Mouse (Mus musculus) neural tube, embryonic 14.5 days (tissue): Measurements from ENCODE around the gene Syngr1. TPM values are rescaled to one million over a fixed set of nuclear protein-coding genes. Genes with fewer than 3 reads are reported as not detected.

Source experiments
- ATAC-seq: fragments of 200-750 bp; cut with Nextera tagmentation; 2 replicates; pipeline ENCODE4 v1.8.0; 2017; ENCODE audit warnings: low read depth, mild to moderate bottlenecking, moderate TSS enrichment, moderate library complexity
- H3K27ac ChIP-seq: fragments of 300-500 bp; sonication (generic); 2 replicates; pipeline ENCODE4 v1.5.1; 2014; ENCODE audit warnings: low read depth, mild to moderate bottlenecking, control low read depth, low read length, moderate library complexity, mixed read lengths
- H3K27me3 ChIP-seq: fragments of 300-500 bp; sonication (generic); 2 replicates; pipeline ENCODE4 v1.6.1; 2014; ENCODE audit warnings: low read length; ENCODE audit not compliant: control insufficient read depth, insufficient read depth
- H3K36me3 ChIP-seq: fragments of 300-500 bp; sonication (generic); 2 replicates; pipeline ENCODE4 v1.6.1; 2014; ENCODE audit warnings: low read length, mixed read lengths; ENCODE audit not compliant: control insufficient read depth, insufficient read depth
- H3K4me1 ChIP-seq: fragments of 300-500 bp; sonication (generic); 2 replicates; pipeline ENCODE4 v1.6.1; 2014; ENCODE audit warnings: low read length; ENCODE audit not compliant: control insufficient read depth, insufficient read depth
- H3K4me2 ChIP-seq: fragments of 300-500 bp; sonication (generic); 2 replicates; pipeline ENCODE4 v1.6.1; 2014; ENCODE audit warnings: mild to moderate bottlenecking, low read depth, low read length, control low read depth
- H3K4me3 ChIP-seq: fragments of 300-500 bp; sonication (generic); 2 replicates; pipeline ENCODE4 v1.5.1; 2014; ENCODE audit warnings: low read depth, low read length, control low read depth, mixed read lengths
- H3K9ac ChIP-seq: fragments of 300-500 bp; sonication (generic); replicated peaks from 2 replicates; pipeline ENCODE4 v1.6.1; 2014; ENCODE audit warnings: low read depth, mild to moderate bottlenecking, control low read depth, low read length, mixed read lengths
- H3K9me3 ChIP-seq: fragments of 300-500 bp; sonication (generic); 2 replicates; pipeline ENCODE4 v1.6.1; 2016; ENCODE audit warnings: low read length; ENCODE audit not compliant: control insufficient read depth
- WGBS: fragments of 180-500 bp; shearing (Covaris S2); extraction: QIAGEN DNeasy Blood & Tissue Kit; methylation state at CpG from one replicate; pipeline ENCODE4 v1.1.7; 2014; 5-methylcytosine and 5-hydroxymethylcytosine counted together
- polyA plus RNA-seq: library from polyadenylated mRNA; unstranded; fragments of >200 nt; fragmentation: Nextera tagmentation; extraction: Ambion mirVana; gene quantifications from 2 replicates; pipeline ENCODE4 v1.2.1, GENCODE M21; 2014

The Syngr1 gene
- polyA plus RNA-seq, 1 experiment from 2014 or later, result 30.3 TPM

DNA sequence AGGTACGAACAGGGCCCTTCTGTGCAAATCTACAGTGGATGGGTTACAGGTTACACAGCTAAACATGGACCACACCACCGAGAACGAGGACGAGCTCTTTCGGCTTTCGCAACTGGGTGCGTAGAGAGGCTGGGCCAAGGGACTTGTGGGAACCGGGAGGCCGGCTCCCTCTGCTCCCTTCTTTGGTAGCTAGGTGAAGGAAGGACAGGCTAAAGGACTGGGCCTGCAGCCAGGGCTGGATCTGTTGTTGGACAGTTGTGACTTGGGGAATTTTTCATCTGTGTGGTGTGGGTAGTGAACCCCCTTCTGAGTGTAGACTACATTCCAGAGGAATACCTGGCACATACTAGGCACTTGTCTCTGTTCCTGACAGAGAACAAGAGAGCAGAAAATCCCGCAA, 61.5 kb downstream of the Syngr1 start:
- H3K27ac ChIP-seq, result no peak overlapping the region
- no peaks in the 10 kb centered on the region for H3K9me3 ChIP-seq
- WGBS, result 94% methylated on average over 10 of the region's 10 CpGs
- no peak overlapping the region for H3K4me2 ChIP-seq
- peaks cover 61% of the 10 kb centered on the region for H3K36me3 ChIP-seq
- ATAC-seq, result no peak
- H3K4me3 ChIP-seq, result no peak overlapping the region
- no peaks in the 10 kb centered on the region for H3K4me1 ChIP-seq
- H3K9ac ChIP-seq, result no peak overlapping the region
- H3K27me3 ChIP-seq, result no peaks in the 10 kb centered on the region

DNA sequence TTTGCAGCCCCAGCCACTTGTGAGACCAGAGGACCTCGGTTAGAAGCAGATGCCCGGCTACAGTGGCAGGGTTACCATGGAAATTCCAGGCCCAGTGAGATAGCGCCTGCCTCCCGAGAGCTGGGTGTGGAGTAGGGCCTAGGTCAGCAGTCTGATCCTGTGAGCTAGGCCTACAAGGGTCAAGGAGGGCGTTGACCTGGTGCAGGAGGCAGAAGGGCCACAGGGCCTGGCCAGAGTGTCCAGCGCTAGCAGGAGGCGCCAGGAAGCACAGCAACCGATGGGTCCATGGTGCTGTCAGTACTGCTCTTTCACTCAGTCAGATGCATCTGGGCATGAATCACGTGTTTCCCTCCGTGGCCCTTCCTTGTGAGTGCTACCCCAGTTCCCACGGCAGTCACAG, 62.6 kb downstream of the Syngr1 start:
- Histone ChIP-seq H3K9ac (no peak overlapping the region), H3K4me3 (no peak overlapping the region), H3K4me1 (no peaks in the 10 kb centered on the region), H3K9me3 (no peaks in the 10 kb centered on the region), H3K27me3 (no peaks in the 10 kb centered on the region), H3K4me2 (no peak overlapping the region), H3K27ac (no peak overlapping the region), H3K36me3 (peaks cover 64% of the 10 kb centered on the region)
- ATAC-seq, result no peak
- WGBS, result 83% methylated on average over 11 of the region's 11 CpGs

DNA sequence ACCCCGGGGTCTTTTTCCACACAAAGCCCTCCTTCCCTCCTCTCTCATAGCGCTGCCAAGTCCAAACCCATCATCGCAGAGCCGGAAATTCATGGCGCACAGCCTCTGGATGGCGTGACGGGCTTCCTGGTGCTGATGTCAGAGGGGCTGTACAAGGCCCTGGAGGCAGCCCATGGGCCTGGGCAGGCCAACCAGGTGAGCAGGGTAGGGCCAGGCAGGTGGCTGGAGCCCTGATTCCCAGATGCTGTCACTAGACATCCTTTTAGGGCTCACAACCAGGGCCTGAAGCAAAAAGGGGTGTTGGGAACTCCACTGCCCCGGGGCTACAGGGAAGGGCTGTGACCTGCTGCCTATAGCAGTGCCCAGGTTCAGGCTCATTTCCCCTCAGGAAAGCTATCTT, 64.6 kb downstream of the Syngr1 start:
- no peak for ATAC-seq
- Histone ChIP-seq H3K9ac (no peak overlapping the region), H3K4me2 (no peak overlapping the region), H3K27me3 (no peaks in the 10 kb centered on the region), H3K4me1 (no peaks in the 10 kb centered on the region), H3K27ac (no peak overlapping the region), H3K9me3 (no peaks in the 10 kb centered on the region), H3K4me3 (no peak overlapping the region), H3K36me3 (peaks cover 72% of the 10 kb centered on the region)
- 92% methylated on average over 8 of the region's 8 CpGs for WGBS

DNA sequence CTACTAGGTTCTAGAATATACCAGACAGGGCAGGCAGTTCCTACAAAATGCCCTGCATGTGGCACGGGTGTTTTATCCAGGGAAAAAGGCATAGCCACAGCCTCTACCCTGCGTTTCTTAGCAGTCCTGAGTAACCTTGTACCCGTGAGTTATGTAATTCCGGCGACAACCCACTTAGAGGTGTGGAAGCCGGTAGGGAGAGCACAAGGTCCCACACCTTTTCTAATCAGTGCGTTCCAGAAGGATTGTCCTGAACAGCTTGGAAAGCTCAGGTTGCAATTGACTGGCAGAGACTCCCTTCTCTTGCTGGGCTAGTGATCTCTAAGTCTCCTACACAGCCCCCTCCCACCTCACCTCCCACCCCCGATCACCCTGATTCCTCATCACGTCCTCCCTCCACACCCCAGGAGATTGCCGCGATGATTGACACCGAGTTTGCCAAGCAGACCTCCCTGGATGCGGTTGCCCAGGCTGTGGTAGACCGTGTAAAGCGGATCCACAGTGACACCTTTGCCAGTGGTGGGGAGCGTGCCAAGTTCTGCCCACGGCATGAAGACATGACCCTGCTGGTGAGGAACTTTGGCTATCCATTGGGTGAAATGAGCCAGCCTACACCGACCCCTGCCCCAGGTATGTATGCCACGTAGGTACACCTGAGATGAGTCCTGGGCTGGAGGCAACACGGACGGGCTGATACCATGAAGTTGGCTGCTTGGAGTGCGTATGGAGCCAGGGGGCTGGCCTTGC, 66.2 kb downstream of the Syngr1 start:
- Histone ChIP-seq H3K27ac (no peak overlapping the region), H3K4me1 (no peaks in the 10 kb centered on the region), H3K9ac (no peak overlapping the region), H3K4me3 (no peak overlapping the region), H3K36me3 (peaks cover 82% of the 10 kb centered on the region), H3K4me2 (no peak overlapping the region), H3K27me3 (no peaks in the 10 kb centered on the region), H3K9me3 (no peaks in the 10 kb centered on the region)
- 94% methylated on average over 22 of the region's 22 CpGs for WGBS
- no peak for ATAC-seq

DNA sequence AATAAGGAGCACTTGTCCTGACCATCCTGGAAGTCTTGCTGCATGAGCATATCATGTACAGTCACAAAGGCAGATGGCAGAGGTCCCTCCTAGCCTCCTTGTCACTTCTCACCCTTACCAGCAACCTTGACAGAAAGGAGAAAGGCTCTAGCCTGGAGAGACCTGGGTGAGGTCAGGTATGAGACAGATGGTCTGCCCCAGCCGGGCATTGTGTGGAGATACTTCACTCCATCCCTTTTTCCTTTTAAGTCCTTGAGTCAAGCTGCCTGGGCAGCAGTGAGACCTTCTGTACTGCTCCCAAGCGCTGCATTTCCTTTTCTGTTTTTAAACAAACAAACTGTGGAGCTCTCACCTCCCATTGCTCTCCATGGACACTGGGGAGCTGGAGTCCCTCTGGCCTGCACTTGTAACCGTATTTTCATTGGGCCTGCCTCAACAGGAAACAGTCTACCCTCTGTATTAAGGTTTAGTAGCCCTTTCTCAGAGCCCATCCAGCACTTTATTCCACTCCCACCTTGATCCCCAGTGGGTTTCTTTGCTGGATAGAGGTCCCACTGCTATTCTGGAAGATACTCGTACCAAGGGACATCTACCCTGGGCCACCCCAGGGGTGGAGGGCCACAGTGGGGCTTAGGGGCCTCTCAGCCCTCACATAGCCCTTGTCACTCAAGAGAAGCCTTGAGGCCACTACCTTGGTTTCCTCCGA, 67.0 kb downstream of the Syngr1 start:
- WGBS, result 78% methylated on average over 5 of the region's 5 CpGs
- ATAC-seq, result no peak
- Histone ChIP-seq H3K9ac (0 out of 2 replicates have a peak overlapping the region, but pooled peaks have one; percentile 16), H3K4me2 (no peak overlapping the region), H3K4me3 (no peak overlapping the region), H3K4me1 (no peaks in the 10 kb centered on the region), H3K9me3 (no peaks in the 10 kb centered on the region), H3K36me3 (peaks cover 74% of the 10 kb centered on the region), H3K27me3 (no peaks in the 10 kb centered on the region), H3K27ac (no peak overlapping the region)

DNA sequence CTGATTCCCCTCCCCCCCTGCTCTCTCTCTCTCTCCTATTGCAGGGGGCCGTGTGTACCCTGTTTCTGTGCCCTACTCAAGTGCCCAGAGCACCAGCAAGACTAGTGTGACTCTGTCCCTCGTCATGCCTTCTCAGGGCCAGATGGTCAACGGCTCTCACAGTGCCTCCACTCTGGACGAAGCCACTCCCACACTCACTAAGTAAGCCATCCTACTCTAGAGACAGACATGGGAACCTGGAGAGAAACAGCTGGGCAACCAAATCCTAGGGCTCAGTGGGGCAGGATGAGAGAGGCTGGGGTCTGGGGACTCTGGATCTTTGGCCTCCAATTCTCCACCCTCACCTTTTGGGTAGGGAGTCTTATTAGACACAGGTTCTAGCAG, 67.6 kb downstream of the Syngr1 start:
- Histone ChIP-seq H3K27ac (no peak overlapping the region), H3K9me3 (no peaks in the 10 kb centered on the region)
- 59% methylated on average over 4 of the region's 4 CpGs for WGBS

DNA sequence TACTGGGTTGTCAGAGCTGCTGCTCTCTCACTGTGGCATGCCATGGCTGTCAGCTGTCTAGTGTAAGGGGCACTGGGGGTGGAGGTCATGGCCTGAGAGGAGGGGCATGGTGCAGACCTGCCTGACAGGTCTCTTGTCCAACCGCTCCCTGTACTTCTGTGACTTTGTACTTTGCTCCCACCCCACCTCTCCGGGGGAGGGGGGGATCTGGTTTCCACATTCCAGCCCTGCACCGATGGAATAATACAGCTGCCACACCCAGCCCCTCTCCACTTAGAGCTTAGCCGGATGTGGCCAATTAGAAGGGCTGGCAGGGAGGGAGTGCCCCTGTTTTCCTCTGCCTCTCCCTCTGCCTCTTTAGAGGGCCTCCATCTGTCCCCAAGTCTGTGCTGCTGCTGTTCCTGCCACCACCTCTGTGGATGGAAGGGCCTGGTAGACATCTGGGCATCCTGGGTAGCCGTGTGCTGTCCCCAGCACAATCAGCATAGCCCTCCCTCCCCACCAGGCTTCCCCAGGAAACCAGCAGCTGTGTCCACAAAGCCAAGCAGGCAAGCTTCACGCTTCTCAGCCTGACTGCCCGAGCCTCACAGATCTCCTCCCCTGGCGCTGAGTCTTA, 68.3 kb downstream of the Syngr1 start:
- Histone ChIP-seq H3K4me3 (no peak overlapping the region), H3K9ac (no peak overlapping the region), H3K4me2 (no peak overlapping the region), H3K4me1 (no peaks in the 10 kb centered on the region), H3K9me3 (no peaks in the 10 kb centered on the region), H3K27me3 (no peaks in the 10 kb centered on the region), H3K27ac (no peak overlapping the region; the same call in 1 of the 2 replicates), H3K36me3 (peaks cover 62% of the 10 kb centered on the region)
- no peak for ATAC-seq
- WGBS, result 62% methylated on average over 8 of the region's 8 CpGs

More for the DNA sequence above, 67.6 kb downstream of the Syngr1 start:
- Histone ChIP-seq H3K27me3 (no peaks in the 10 kb centered on the region), H3K36me3 (peaks cover 69% of the 10 kb centered on the region), H3K4me1 (no peaks in the 10 kb centered on the region), H3K4me2 (no peak overlapping the region), H3K4me3 (no peak overlapping the region), H3K9ac (no peak overlapping the region)
- no peak for ATAC-seq

DNA sequence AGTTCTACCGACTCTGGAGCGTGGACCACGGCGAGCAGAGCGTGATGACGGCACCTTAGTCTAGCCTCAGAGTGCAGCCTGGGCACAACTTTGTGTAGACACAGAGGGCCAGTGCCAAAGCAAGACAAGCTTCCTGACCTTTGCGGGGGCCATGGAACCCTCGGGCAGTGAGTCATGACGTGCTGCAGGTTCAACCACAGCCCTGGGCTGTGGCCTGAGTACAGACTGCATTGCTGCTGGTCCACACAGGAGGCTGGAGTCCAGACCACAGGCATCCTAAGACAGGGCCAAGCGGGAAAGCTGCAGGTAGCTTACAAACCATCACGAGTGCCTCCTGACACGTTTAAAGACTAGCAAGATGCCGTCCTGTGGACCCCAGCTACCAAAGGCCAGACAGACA, 69.1 kb downstream of the Syngr1 start:
- Histone ChIP-seq H3K27ac (no peak overlapping the region), H3K36me3 (peaks cover 56% of the 10 kb centered on the region), H3K27me3 (no peaks in the 10 kb centered on the region), H3K4me1 (no peaks in the 10 kb centered on the region), H3K4me3 (no peak overlapping the region), H3K9ac (no peak overlapping the region), H3K9me3 (no peaks in the 10 kb centered on the region), H3K4me2 (no peak overlapping the region)
- no peak for ATAC-seq
- 90% methylated on average over 13 of the region's 13 CpGs for WGBS

DNA sequence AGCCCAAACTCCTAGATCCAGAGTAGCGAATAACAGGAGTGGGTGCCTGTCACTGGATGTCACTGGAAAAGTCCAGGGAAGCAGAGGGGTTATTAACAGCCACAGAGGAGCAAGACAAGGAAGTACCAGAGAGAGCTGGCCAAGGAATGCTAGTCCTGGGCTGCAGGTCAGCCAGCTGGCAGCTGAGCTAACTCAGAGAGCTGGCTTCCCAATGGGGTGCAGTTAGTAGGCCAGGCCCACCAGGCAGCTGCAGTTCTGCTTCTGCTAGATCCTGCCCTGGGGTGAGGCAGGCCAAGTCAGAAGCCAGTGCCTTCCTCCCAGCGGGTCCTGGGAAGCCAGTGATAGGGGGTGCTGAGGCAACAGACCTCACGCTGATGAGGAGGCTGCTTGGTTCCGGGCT, 69.6 kb downstream of the Syngr1 start:
- Histone ChIP-seq H3K36me3 (peaks cover 51% of the 10 kb centered on the region), H3K27me3 (no peaks in the 10 kb centered on the region), H3K4me3 (no peak overlapping the region), H3K27ac (no peak overlapping the region), H3K4me1 (no peaks in the 10 kb centered on the region), H3K9ac (no peak overlapping the region), H3K4me2 (no peak overlapping the region), H3K9me3 (no peaks in the 10 kb centered on the region)
- no peak for ATAC-seq
- WGBS, result 83% methylated on average over 4 of the region's 4 CpGs
